Mouse (Mus musculus): ENCODE measurements around the gene H2-T22.
"Not testable (repeated sequence)": the region's sequence is repeated elsewhere in the genome, so short reads cannot be mapped to it uniquely, and the experiment has no call there.

Gene H2-T22

DNA sequence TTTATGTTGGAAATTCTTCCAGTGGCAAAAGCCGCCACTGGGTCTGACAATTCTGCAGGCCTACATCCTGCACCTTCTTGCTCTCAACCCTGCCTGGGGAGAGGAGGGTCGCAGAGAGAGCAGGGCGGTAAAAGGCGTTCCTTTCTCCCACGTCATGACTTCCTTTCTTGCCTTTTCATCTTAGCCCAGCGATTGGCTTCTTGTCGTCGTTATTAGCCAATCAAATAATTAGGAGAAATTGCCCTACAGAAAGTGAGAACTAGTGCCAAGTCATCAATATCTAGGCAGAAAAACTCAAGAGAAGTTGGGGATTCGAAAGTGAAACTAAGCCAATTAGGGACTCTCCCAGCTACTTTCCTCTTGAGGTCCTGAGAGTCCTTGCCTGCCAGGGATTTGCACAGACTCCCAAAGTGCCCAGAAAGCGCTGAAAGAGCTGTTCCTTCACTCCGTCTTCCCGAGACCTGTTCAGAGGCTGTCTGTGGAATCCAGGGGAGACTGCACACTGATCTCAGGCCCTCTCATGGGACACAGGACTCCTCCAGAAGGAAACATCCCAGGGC, at the start of gene H2-T22, which contains the start of gene Gm6034:
H2-T22 (minus strand) TSS at position 138 of the 560 bp plus-strand sequence.
Gm6034 (plus strand) TSS at position 352 of the 560 bp plus-strand sequence.
- peak; percentile 95 for DNase-seq (ENCODE audit: low spot score)

DNA sequence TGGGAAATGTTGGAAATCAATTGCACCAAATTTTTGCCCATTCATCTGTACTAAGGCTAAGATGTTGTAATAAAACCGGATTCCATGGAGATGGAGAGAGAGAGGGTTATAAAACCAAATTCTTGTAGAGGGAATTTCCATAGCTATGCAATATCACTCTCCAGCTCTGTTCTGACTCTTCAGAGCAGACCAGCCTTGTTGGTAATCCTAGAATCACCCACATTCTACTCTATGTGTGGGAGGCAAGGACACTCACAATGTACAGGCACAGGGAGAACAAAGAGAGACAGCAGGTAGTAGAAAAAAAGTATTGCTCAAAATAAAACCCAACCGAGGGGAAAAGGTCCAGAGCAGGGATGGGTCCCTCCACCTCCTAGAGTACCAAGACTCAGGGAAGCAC, 49.4 kb upstream of the H2-T22 start:
- not testable (repeated sequence) for DNase-seq (ENCODE audit: low spot score)

DNA sequence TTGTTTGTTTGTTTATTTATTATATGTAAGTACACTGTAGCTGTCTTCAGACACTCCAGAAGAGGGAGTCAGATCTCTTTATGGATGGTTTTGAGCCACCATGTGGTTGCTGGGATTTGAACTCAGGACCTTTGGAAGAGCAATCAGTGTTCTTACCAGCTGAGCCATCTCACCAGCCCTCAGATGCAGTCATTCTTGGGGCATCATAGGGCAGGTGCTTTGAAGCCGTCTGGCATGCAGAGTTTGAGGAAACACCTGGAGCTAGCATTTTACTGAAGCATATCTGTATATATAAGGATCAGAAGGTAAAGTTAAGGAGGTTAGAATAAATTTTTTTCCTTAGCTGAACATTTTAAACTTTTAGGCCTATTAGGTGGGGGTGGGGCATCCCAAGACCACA, 43.4 kb upstream of the H2-T22 start:
- DNase-seq (ENCODE audit: low spot score): not testable (repeated sequence)

DNA sequence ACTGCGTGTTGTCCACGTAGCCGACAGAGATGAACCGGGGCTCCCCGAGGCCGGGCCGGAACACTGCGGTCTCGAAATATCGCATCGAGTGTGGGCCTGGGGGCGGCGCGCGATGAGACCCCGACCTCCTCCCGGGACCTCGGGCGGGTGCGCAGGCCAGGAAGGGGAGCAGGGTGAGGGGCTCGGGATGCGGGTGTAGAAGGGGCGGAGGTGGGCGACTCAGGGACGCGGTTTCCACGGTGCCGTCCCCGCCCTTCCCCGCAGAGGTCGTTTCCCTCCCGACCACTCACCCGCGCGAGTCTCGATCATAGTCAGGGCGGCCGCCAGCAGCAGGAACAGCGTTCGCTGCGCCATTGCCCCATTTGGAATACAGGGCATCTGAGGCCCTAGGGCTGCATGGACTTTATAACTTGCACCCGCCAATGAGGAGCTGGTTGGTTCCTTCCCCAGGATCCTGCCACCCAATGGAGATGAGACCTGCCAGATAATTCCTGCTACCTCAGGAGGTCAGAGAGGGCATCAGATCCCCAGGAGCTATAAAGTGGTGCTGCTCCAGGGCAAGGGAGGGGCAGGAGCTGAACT, 41.4 kb upstream of the H2-T22 start:
- DNase-seq (ENCODE audit: low spot score): peak; percentile 1

GRCm38 (mm10) chr17:36083266-36083869, 40.8 kb upstream of the H2-T22 start:
- DNase-seq (ENCODE audit: low spot score): peak; percentile 1

DNA sequence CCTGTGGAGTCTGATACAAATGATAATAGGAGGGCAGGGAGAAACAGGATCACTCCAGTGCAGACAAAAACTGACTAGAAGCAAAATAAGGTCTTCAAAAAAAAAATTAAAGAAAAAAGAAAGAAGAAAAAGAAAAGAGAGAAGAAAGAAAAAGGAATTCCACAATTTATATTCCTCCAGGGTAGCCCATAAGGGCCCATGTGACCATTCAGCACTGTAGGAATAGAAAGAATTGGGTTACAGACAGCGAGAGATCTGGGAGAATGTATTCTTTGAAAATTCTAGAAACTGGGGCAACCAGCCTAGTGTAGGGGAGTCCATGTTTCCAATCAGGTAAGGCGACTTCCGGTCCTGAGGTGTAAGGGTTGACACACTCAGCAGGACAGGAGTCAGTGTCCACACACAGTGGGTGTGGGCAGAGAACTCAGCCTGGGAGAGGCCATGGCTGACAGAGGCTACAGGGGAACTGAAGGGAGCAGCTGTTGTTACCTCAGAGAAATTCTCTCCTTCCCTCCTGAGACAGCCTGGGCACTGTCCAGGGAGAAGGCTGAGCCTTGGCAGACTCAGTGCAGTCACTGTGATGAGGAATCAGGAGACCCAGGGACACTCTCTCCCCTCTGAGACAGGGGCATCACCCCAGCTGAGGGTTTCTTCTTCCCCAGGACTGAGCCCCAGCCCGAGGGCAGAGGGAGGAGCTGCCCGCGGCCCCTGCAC, 40.1 kb upstream of the H2-T22 start:
- not testable (repeated sequence) for DNase-seq (ENCODE audit: low spot score)

GRCm38 (mm10) chr17:36081901-36082300, 39.4 kb upstream of the H2-T22 start:
- DNase-seq (ENCODE audit: low spot score): peak; percentile 1

- peak; percentile 95 for DNase-seq (ENCODE audit: low spot score)
Measured at GRCm38 (mm10) chr17:36060829-36061228, 18.3 kb upstream of the H2-T22 start.

GRCm38 (mm10) chr17:36058362-36058761, 15.8 kb upstream of the H2-T22 start, which contains the start of gene Gm11127:
Gm11127 (minus strand) TSS chr17:36058371.
- not testable (repeated sequence) for DNase-seq (ENCODE audit: low spot score)

DNA sequence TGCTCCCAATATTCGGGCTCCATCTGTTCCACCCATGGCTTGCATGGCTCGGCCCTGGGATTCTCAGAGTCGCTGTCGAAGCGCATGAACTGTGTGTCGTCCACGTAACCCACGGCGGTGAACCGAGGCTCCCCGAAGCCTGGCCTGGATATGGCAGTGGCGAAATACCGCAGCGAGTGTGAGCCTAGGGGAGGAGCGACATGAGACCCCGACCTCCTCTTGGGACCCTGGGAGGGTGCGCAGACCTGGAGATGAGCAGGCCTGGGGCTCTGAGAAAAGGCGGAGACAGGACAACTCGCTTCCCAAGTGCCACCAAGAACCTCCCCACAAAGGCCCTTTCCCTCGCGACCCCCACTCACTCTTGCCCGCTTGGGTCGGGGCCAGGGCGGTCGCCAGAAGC, 15.4 kb upstream of the H2-T22 start:
- DNase-seq (ENCODE audit: low spot score): not testable (repeated sequence)

GRCm38 (mm10) chr17:36043286-36043685, 739 bp upstream of the H2-T22 start:
- DNase-seq (ENCODE audit: low spot score): peak; percentile 60

- not testable (repeated sequence) for DNase-seq (ENCODE audit: low spot score)
Measured at GRCm38 (mm10) chr17:36042055-36042454, 492 bp downstream of the H2-T22 start.

DNA sequence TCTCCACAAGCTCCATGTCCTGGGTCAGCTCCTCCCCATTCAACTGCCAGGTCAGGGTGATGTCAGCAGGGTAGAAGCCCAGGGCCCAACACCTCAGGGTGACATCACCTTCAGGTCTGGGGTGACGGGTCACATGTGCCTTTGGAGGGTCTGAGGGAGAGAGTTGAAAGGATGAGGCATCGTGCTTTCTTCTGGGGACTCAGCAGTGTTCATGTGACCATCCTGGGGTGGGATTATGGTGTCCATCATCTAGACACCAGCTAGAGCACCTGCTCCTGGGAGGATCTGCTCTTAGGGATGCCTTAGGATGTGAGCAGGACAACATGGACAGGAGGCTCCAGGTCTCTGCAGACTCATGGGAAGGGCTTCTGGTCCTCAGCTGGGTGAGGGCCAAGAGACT, 1.9 kb downstream of the H2-T22 start:
- DNase-seq (ENCODE audit: low spot score): not testable (repeated sequence)

DNA sequence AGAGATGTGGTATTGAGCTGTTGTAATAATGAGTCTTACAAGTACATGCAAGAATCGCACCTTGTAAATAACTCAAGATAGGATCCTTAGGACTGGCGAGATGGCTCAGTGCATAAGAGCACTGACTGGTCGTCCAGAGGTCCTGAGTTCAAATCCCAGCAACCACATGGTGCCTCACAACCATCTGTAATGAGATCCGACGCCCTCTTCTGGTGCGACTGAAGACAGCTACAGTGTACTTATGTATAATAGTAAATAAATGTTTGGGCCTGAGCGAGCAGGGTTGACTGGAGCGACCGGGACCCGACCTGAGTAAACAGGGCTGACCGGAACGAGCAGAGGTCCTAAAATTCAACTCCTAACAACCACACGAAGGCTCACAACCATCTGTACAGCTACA, 6.4 kb downstream of the H2-T22 start:
- DNase-seq (ENCODE audit: low spot score): not testable (repeated sequence)

GRCm38 (mm10) chr17:36035010-36035638, 7.4 kb downstream of the H2-T22 start:
- DNase-seq (ENCODE audit: low spot score): peak; percentile 68

DNA sequence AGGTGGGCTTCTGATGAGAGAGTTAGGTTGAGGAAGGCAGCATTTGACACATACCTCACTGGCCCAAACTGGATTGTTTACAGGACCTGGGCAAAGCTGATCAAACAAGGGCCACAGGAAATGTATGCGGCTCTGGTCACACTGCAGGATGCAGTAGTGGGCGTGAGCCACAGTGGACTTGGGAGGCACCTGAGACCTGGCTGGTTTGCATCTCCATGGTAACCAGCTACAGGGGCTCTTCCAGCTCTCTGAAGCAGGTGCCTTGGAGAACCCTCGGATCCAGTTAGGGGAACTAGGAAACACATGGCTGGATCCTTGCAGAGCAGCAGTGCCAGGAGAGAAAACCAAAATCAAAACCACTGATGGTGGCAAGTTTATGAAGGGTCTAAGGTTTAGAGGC, 8.0 kb downstream of the H2-T22 start:
- not testable (repeated sequence) for DNase-seq (ENCODE audit: low spot score)

DNA sequence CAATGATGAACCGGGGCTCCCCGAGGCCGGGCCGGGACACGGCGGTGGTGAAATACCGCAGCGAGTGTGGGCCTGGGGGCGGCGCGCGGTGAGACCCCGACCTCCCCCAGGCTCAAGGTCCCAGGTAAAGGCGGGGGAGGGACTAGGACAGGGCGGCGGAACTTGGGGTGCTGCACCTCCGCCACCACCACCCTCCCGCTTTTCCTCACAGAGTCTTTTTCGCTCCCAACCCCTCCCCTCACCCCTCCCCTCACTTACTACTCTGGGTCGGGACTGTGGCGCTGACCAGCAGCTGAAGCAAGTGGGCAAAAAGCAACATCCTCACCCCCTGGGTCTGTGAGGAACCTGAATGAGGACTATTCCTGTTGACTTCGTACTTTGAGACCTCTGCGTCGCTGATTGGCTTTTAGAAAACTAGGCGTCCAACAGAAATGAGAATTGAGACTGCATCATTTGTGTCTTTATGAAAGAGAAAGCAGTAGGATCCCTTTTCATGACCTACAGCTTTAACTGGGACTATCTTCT, 10.1 kb downstream of the H2-T22 start, which contains the start of gene H2-T23:
H2-T23 (minus strand) TSS at position 505 of the 525 bp plus-strand sequence.
- peak; percentile 59 for DNase-seq (ENCODE audit: low spot score)

GRCm38 (mm10) chr17:36031583-36032331, 10.8 kb downstream of the H2-T22 start:
- DNase-seq (ENCODE audit: low spot score): not testable (repeated sequence)

GRCm38 (mm10) chr17:36030703-36031582, 11.6 kb downstream of the H2-T22 start:
- peak; percentile 2 for DNase-seq (ENCODE audit: low spot score)
